Mouse (Mus musculus) olfactory bulb, adult 2 months (tissue): Measurements from ENCODE around the gene Cd79a.

ENCODE experiments used
- CTCF ChIP-seq: fragments of 200-500 bp; IDR thresholded peaks from 2 replicates; pipeline ENCODE4 v1.5.1; 2012; ENCODE audit warnings: low read depth, mild to moderate bottlenecking, low read length, moderate library complexity; ENCODE audit not compliant: insufficient read depth
- POLR2A ChIP-seq: fragments of 200-500 bp; IDR thresholded peaks from 2 replicates; pipeline ENCODE4 v1.6.1; 2012; ENCODE audit warnings: mild to moderate bottlenecking, low read depth, low read length, moderate library complexity; ENCODE audit not compliant: insufficient read depth

- TF ChIP-seq CTCF (no peak), POLR2A (no peak)
Observed at GRCm38 (mm10) chr7:24850162-24850561, 47.0 kb upstream of the Cd79a start.
